14 mouse cellular contexts compared by ENCODE assay signal in the genomic region with DNA sequence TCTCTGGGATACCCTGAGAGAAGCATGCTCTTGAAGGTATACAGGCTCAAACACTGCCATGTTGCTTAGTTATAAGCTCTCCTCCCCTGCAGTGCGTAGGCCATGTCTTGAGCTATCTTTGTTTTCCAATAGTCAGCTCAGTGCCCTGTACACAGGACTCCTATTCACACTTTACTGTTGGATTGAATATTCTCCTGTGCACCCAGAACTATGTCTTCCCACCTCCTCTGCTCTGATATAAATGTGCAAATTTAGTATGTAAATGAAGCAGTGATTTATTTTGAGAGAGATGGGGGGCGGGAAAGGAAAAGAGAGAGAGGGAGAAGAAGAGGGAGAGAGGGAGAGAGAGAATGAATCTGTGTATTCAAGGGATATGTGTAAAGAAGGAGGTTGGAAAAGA.
"Had no signal": no experiment of that assay in that cellular context is flagged by ENCODE, and none has a peak within 500 bp of the region (broad histone marks: within the 10 kb centered on the region; RNA-seq: fewer than 3 reads in every experiment).

No protein-coding gene starts in this region.

- DNase-seq: kidney, adult 18-20 months; kidney, postnatal 10 days; kidney, postnatal 4 days; liver; lung, adult 18-20 months; lung, postnatal 36 days; midbrain, embryonic 14.5 days; thymus, adult 2 months; thymus, postnatal 25 days had no signal

- H3K36me3 ChIP-seq: limb, embryonic 12.5 days had no signal

- H3K4me2 ChIP-seq: limb, embryonic 12.5 days had no signal

- H3K4me3 ChIP-seq: layer of hippocampus, adult 2 months; limb, embryonic 12.5 days; myocyte had no signal

- H3K9ac ChIP-seq: limb, embryonic 12.5 days; liver, embryonic 14.5 days had no signal

- H3K4me1 ChIP-seq: limb, embryonic 12.5 days had no signal

- H3K27ac ChIP-seq: layer of hippocampus, adult 2 months; limb, embryonic 12.5 days; liver, embryonic 14.5 days; stomach, postnatal 0 days had no signal
